7 mouse cellular contexts compared by ENCODE assay signal in the genomic region with DNA sequence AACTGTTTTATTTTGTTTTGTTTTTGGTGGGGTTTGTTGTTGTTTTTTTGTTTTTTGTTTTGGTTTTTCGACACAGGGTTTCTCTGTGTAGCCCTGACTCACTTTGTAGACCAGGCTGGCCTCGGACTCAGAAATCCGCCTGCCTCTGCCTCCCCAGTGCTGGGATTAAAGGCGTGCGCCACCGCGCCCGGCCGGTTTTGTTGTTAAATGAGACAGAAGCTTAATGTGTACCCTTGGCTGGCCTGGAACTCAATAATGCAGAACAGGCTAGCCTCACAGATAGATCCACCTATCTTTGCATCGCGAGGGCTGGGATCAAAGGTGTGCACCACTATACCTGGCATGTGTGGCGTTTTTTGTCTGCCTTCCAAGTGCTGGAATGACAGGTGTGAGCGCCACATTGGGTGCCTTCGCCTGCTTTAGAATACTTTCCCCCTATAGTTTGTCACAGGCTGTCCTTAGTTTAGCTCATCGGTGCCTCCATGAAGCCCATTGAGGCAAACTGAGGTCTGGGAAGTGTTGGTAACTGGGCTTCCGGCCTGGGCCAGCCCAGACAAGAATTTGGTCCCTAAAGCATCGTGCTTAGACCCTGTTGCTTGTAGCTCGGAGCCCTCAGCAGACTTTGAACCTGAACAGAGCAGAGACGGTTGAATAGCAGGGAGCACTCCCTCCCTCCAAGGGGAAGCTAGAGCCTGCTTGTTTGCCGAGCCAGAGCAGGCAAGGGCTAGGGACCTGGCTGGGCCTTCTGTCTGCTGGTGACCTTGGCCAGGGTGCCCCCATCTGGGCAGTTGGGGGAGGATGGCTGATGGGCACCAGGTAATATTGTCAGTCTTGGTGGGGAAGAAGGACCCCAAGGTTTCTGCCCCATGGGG. TPM values are rescaled to one million over a fixed set of nuclear protein-coding genes. Genes with fewer than 3 reads are reported as not detected.
A peak's percentile ranks its signal among the peaks of the same experiment; 100 is the strongest.
DNase-seq lines count a peak whose midpoint lies in the region; ATAC-seq and TF ChIP-seq lines count a peak whose summit lies in the region.

No protein-coding gene starts in this region.

- no peak for TF ChIP-seq POLR2A in thymus, adult 2 months (IDR thresholded peaks at IDR 0.05; ENCODE audit: control insufficient read depth, extremely low read depth, insufficient read depth, low read length, poor library complexity)

- peak overlapping the region; percentile 89 for H3K4me3 ChIP-seq in thymus, adult 2 months (ENCODE audit: control insufficient read depth, insufficient read depth, low read length)
- H3K4me3 ChIP-seq in heart, embryonic 15.5 days, result peak overlapping the region; percentile 89
- peak overlapping the region; percentile 74 for H3K4me3 ChIP-seq in limb, embryonic 11.5 days (ENCODE audit: low read depth, low read length)

- no peak for DNase-seq in thymus, adult 2 months
- no peak for DNase-seq in thymus, postnatal 0 days (ENCODE audit: low spot score)
- DNase-seq in limb, embryonic 11.5 days (ENCODE audit: low spot score), result no peak
- peak; percentile 59 for DNase-seq in splenic B cell, adult 2 months (ENCODE audit: low read depth, low spot score)
- no peak for DNase-seq in layer of hippocampus, postnatal 10 days (ENCODE audit: low spot score in 2 of 2)
- no peak for DNase-seq in right cerebral cortex, postnatal 10 days (ENCODE audit: low spot score in 2 of 2)

- peaks cover 25% of the 10 kb centered on the region for H3K4me1 ChIP-seq in thymus, adult 2 months (replicated peaks; ENCODE audit: control insufficient read depth, insufficient read depth, low read length)
- H3K4me1 ChIP-seq in heart, embryonic 15.5 days (replicated peaks), result peaks cover 50% of the 10 kb centered on the region
- peaks cover 17% of the 10 kb centered on the region for H3K4me1 ChIP-seq in limb, embryonic 11.5 days (ENCODE audit: control insufficient read depth, insufficient read depth, low read length)

- no peak overlapping the region for H3K27ac ChIP-seq in thymus, adult 2 months (ENCODE audit: control insufficient read depth, insufficient read depth, low read length)
- peak overlapping the region; percentile 6; the same call in 1 of the 2 replicates for H3K27ac ChIP-seq in heart, embryonic 15.5 days
- no peak overlapping the region for H3K27ac ChIP-seq in limb, embryonic 11.5 days (replicated peaks; ENCODE audit: low read depth, low read length)

- H3K36me3 ChIP-seq in thymus, adult 2 months (ENCODE audit: control insufficient read depth, insufficient read depth, low read length), result peaks cover 7% of the 10 kb centered on the region
- H3K36me3 ChIP-seq in heart, embryonic 15.5 days, result peaks cover 18% of the 10 kb centered on the region; the same call in 1 of the 2 replicates
- peaks cover 21% of the 10 kb centered on the region for H3K36me3 ChIP-seq in limb, embryonic 11.5 days (ENCODE audit: control insufficient read depth, insufficient read depth, low read length)
- H3K36me3 ChIP-seq in splenic B cell, adult 2 months (ENCODE audit: control insufficient read depth, insufficient read depth, low read length, poor library complexity, severe bottlenecking), result no peaks in the 10 kb centered on the region

- H3K27me3 ChIP-seq in thymus, adult 2 months (ENCODE audit: control insufficient read depth, insufficient read depth, low read length), result no peaks in the 10 kb centered on the region
- H3K27me3 ChIP-seq in heart, embryonic 15.5 days, result no peaks in the 10 kb centered on the region
- H3K27me3 ChIP-seq in limb, embryonic 11.5 days (ENCODE audit: control insufficient read depth, insufficient read depth, low read length), result 0 out of 2 replicates have a peak, but pooled peaks cover 2% of the 10 kb centered on the region
- no peaks in the 10 kb centered on the region for H3K27me3 ChIP-seq in splenic B cell, adult 2 months (ENCODE audit: control insufficient read depth, insufficient read depth, low read length, poor library complexity, severe bottlenecking)

- no peaks in the 10 kb centered on the region for H3K9me3 ChIP-seq in heart, embryonic 15.5 days (replicated peaks)
- H3K9me3 ChIP-seq in limb, embryonic 11.5 days (ENCODE audit: control insufficient read depth, low read length), result no peaks in the 10 kb centered on the region

- ATAC-seq in heart, embryonic 15.5 days (replicated peaks; ENCODE audit: insufficient number of reproducible peaks, insufficient read depth, low FRiP score, low read depth), result no peak
- ATAC-seq in limb, embryonic 11.5 days (ENCODE audit: insufficient number of reproducible peaks, low FRiP score, low TSS enrichment, low read depth), result no peak

- peak overlapping the region; percentile 78 for H3K9ac ChIP-seq in heart, embryonic 15.5 days
- H3K9ac ChIP-seq in limb, embryonic 11.5 days (ENCODE audit: low read length), result peak overlapping the region; percentile 92

- WGBS in thymus, adult 2 months, result 71% methylated on average over 20 of the region's 20 CpGs
- 41% methylated on average over 20 of the region's 20 CpGs for WGBS in heart, embryonic 15.5 days
- 44% methylated on average over 20 of the region's 20 CpGs for WGBS in limb, embryonic 11.5 days

- TF ChIP-seq CTCF in thymus, adult 2 months (IDR thresholded peaks at IDR 0.05; ENCODE audit: borderline replicate concordance, control insufficient read depth, extremely low read depth, insufficient read depth, low read length, poor library complexity), result no peak

- H3K4me2 ChIP-seq in heart, embryonic 15.5 days, result peak overlapping the region; percentile 78
- peak overlapping the region; percentile 74 for H3K4me2 ChIP-seq in limb, embryonic 11.5 days (ENCODE audit: low read depth, severe bottlenecking)

RNA-seq across cellular contexts. Expression of gene Pheta1, which starts 0.9 kb away (rescaled TPM):
- polyA plus RNA-seq in thymus, adult 2 months (2012; rRNA removed), result 23.3 and 25.3 TPM in 2 replicates
- polyA plus RNA-seq in thymus, postnatal 0 days (2015; fragmentation: Nextera tagmentation; extraction: Ambion mirVana), result 14.0 and 15.2 TPM in 2 replicates
- polyA plus RNA-seq in heart, embryonic 15.5 days (2015; fragmentation: Nextera tagmentation; extraction: Ambion mirVana), result 15.1 and 18.2 TPM in 2 replicates
- polyA plus RNA-seq in limb, embryonic 11.5 days (2014; fragmentation: Nextera tagmentation; extraction: Ambion mirVana), result 35.3 and 36.8 TPM in 2 replicates
- 10 to 100 TPM; 12.1 to 12.2 TPM for total RNA-seq in layer of hippocampus, postnatal 10 days (2021)

RNA-seq across cellular contexts. Expression of gene Sh2b3, which starts 12.3 kb away (rescaled TPM):
- 48.3 and 80.5 TPM in 2 replicates for polyA plus RNA-seq in thymus, adult 2 months (2012; rRNA removed)
- polyA plus RNA-seq in thymus, postnatal 0 days (2015; fragmentation: Nextera tagmentation; extraction: Ambion mirVana), result 13.1 and 13.9 TPM in 2 replicates
- polyA plus RNA-seq in heart, embryonic 15.5 days (2015; fragmentation: Nextera tagmentation; extraction: Ambion mirVana), result 13.2 and 18.5 TPM in 2 replicates
- 10.2 and 11.0 TPM in 2 replicates for polyA plus RNA-seq in limb, embryonic 11.5 days (2014; fragmentation: Nextera tagmentation; extraction: Ambion mirVana)
- total RNA-seq in layer of hippocampus, postnatal 10 days (2021), result 10 to 100 TPM; 16.5 to 16.7 TPM
